Mouse (Mus musculus) olfactory bulb, adult 2 months (tissue): ENCODE measurements at regions not wholly inside any gene's neighbourhood (a gene's known extent, or its start where the extent isn't known, plus 50 kb on each side); places are given as distances from the start of the nearest gene placed in this dataset.

ENCODE experiments used
- CTCF ChIP-seq: fragments of 200-500 bp; IDR thresholded peaks from 2 replicates; pipeline ENCODE4 v1.5.1; 2012; ENCODE audit warnings: low read depth, mild to moderate bottlenecking, low read length, moderate library complexity; ENCODE audit not compliant: insufficient read depth
- POLR2A ChIP-seq: fragments of 200-500 bp; IDR thresholded peaks from 2 replicates; pipeline ENCODE4 v1.6.1; 2012; ENCODE audit warnings: mild to moderate bottlenecking, low read depth, low read length, moderate library complexity; ENCODE audit not compliant: insufficient read depth

GRCm38 (mm10) chr3:65006565-65006964 lies 102.6 kb upstream of the Kcnab1 start:
- TF ChIP-seq POLR2A (no peak), CTCF (no peak)
